Mouse (Mus musculus) gastrocnemius, adult 8-10 months (tissue): ENCODE data around the gene Teddm3. TPM values are rescaled to one million over a fixed set of nuclear protein-coding genes. Genes with fewer than 3 reads are reported as not detected.
"Not testable (repeated sequence)": the region's sequence is repeated elsewhere in the genome, so short reads cannot be mapped to it uniquely, and the experiment has no call there.

Experiments used
- DNase-seq, 2 experiments: peaks; one replicate each; pipeline ENCODE4 v3.0.0; 2022; ENCODE audit warnings: low spot score in 2 of 2
- total RNA-seq, 4 experiments: library from RNA; stranded (reverse); gene quantifications; 2 replicates each; pipeline ENCODE4 v1.2.4; 2022

Gene Teddm3
- total RNA-seq, 4 experiments from 2014 or later: not detected

- DNase-seq: no peak
Observed at GRCm38 (mm10) chr16:21151564-21152361, 2.0 kb downstream of the Teddm3 start.

- no peak for DNase-seq
Observed at GRCm38 (mm10) chr16:21149896-21150295, 3.9 kb downstream of the Teddm3 start.

- DNase-seq: not testable (repeated sequence)
Observed at GRCm38 (mm10) chr16:21148451-21148850, 5.3 kb downstream of the Teddm3 start.

GRCm38 (mm10) chr16:21136312-21137083 lies 17.3 kb downstream of the Teddm3 start:
- DNase-seq: no peak

GRCm38 (mm10) chr16:21127666-21128065 lies 26.1 kb downstream of the Teddm3 start:
- not testable (repeated sequence) for DNase-seq

- not testable (repeated sequence) for DNase-seq
Observed at GRCm38 (mm10) chr16:21122776-21123175, 31.0 kb downstream of the Teddm3 start.

GRCm38 (mm10) chr16:21116078-21116477 lies 37.7 kb downstream of the Teddm3 start:
- no peak for DNase-seq

- no peak for DNase-seq
Observed at GRCm38 (mm10) chr16:21109473-21109872, 44.3 kb downstream of the Teddm3 start.

Other genes starting within 250 kb of the Teddm3 start
- under 1 TPM; 0.39 to 0.79 (median 0.71) TPM for gene Ephb3, start 50.8 kb upstream of the Teddm3 start, total RNA-seq